Mouse (Mus musculus) erythroid progenitor cell, adult 5-6 weeks (primary cell): ENCODE measurements around the gene Prr12. TPM values are rescaled to one million over a fixed set of nuclear protein-coding genes. Genes with fewer than 3 reads are reported as not detected.

ENCODE experiments used
- ATAC-seq: replicated peaks from 2 replicates; pipeline ENCODE4 v1.8.0; 2016; ENCODE audit warnings: moderate number of reproducible peaks, mild to moderate bottlenecking, moderate TSS enrichment, inconsistent platforms; ENCODE audit not compliant: poor library complexity, low FRiP score, severe bottlenecking
- total RNA-seq, 2 experiments: library from RNA; stranded (forward) in 1 of 2; stranded (reverse) in 1 of 2; fragments of 150-400 nt in 1 of 2; fragments of 186-747, 209-891 nt in 1 of 2; gene quantifications; 2 replicates each; pipeline versions ENCODE4 v1.2.3 to v1.2.4; 2015 to 2017; ENCODE audit warnings: low replicate concordance in 2 of 2

Gene Prr12
- total RNA-seq, 2 experiments from 2014 or later: 0.23 to 6.7 TPM

DNA sequence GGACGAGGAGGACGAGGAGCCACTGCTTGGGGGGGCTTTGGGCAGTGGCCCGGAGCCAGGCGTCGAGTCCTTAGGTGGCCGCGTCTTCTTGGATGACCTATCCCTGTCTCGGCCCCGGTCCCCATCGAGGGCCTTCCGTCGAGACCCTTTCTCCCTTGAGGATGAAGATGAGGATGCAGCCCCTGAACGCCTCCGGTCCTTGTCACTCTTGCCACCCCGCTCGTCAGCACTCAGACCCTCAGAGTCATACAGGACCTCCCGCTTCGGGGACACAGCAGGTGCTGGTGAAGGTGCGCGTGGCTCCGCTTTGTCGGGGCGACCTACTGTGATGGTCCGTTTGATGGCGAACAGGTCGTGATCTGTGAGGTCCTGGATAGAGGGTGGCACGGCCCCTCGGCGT, 45.5 kb downstream of the Prr12 start:
- ATAC-seq: no peak

DNA sequence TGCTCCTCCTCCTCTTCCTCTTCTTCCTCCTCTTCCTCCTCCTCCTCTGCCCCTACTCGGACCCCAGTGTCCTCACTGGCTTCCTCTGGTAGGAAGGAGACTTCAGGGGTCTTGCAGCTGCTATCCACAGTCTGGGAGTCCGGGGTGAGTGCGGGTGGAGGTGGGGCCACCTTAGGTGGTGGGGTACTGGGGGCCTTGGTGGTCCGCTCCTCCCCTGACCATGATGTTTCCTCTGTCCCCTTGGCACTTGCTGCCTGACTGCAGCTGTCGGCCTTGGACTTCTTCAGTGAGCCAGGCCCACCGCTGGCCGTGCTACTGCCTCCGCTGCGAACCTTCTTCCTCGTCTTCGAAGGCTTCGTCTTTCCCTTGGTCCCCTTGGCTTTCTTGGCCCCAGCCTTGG, 46.2 kb downstream of the Prr12 start:
- no peak for ATAC-seq

DNA sequence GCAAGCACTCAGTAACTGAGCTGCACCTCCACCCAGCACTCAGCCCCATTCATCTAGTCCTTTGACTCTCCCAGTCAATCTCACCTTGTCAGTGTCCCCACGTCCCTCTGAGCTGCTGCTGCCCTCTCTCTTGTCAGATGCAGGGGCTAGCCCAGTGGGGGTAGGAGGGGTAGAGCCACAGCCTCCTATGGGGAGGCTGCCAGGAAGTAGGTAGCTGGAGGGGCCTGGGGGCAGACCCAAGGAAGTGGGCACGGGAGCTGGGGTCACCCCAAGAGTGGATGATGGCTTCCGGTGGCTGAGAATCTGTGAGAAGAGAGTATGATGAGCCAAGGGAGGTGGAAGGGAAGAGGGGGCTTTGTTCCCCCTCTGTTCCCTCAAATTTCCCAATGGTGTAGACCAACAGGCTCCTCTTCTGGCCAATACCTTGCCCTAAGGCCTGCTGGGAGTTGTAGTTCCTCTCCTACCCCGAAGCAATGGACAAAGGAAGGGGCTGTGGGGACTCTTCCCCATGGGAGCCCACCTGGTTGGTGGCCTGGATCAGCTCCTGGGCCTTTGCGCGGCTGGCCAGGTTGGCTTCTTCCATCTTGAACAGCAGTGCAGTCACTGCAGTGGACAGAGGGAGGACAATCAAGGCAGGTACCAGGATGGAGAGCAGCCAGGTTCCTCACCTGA, 47.2 kb downstream of the Prr12 start:
- no peak for ATAC-seq

DNA sequence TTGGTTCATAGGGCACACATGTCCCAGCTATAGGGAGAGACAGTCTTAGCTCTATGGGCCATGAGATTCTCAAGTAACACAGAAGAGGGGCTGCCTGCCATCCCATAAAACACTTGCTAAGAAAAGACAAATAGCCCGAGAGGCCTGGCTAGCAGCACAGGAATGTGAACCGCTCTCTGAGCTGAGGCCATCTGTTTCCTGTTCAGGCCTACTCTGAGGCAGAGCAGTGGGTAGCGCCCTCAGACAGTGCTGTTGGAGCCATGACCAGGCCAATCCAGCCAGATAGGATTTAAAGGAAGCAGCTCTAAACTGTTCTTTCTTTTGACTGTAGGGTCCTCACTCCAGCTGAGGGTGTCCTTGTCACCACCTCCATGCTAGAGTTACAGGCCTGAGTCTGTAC, 48.1 kb downstream of the Prr12 start:
- no peak for ATAC-seq

DNA sequence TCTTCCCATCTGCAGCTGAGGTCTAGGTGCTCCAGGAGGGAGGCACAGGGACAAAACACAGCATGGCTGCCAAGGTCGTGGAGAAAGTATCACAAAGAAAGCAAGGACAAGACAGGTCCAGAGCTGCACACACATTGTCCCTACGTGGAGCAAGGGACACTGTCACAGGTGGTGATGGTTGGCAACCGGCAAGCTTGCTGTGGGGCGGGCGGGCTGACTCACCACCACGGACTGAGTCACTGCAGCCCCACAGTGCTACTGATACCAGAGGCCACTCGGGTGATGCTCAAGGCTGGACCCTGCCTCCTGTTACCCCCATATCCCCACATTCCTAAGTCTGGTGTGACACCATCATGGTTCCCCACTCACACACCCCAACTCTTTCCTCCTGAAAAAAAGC, 50.2 kb downstream of the Prr12 start:
- no peak for ATAC-seq

DNA sequence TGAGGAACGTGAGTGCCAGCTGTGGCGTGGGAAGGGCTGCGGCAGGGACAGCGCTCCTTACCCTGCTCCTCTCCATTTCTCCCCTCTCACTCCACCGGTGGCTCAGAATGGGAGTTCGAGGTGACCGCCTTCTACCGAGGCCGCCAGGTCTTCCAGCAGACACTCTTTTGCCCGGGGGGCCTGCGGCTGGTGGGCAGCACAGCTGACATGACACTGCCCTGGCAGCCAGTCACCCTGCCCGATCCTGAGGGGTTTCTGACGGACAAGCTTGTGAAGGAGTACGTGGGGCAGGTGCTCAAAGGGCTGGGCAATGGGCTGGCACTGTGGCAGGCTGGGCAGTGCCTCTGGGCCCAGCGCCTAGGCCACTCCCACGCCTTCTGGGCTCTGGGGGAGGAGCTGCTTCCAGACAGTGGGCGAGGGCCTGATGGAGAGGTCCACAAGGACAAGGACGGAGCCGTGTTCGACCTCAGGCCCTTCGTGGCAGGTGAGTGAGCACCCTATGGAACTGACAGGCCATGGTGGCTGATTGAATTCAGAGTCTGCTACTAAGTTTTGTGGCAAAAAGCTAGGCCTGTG, 52.1 kb downstream of the Prr12 start:
- ATAC-seq: no peak

DNA sequence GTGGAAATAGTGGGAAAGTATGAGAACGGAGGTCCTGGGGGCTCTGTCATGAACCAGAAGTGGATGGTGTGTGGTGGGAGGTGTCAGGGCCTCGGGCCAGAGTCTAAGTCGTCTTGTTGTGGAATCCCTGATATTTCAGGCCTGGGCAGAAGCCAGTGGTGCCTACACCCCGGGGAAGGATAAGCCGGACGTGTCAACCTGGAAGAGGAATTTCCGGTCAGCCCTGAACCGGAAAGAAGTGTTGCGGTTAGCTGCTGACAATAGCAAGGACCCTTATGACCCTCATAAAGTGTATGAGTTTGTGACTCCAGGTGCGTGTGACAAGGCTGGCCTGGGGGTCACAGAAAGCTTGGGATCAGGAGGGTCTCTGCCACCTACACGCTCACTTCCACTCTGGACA, 52.9 kb downstream of the Prr12 start:
- ATAC-seq: no peak

DNA sequence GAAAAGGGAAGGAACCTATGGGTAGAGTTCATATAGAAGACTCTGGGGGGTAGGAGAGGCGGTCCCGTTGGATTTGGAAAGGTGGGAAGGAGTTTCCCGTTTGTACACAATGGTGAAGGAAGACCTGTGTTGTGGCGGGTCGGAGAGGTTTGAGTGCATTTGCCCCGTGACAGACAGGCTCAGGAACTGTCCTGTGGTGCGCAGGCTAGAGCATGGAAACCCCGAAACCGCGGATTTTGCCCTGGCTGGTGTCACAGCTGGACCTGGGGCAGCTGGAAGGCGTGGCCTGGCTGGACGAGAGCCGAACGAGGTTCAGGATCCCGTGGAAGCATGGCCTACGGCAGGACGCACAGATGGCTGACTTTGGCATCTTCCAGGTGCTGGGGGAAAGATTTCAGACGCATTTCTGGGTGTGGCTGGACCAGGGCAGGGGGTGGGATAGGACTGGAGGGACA, 54.2 kb downstream of the Prr12 start, which contains the start of gene Bcl2l12:
TSS of gene Bcl2l12 (minus strand) at position 212 of the 455 bp plus-strand sequence.
- ATAC-seq: peak; percentile 48

DNA sequence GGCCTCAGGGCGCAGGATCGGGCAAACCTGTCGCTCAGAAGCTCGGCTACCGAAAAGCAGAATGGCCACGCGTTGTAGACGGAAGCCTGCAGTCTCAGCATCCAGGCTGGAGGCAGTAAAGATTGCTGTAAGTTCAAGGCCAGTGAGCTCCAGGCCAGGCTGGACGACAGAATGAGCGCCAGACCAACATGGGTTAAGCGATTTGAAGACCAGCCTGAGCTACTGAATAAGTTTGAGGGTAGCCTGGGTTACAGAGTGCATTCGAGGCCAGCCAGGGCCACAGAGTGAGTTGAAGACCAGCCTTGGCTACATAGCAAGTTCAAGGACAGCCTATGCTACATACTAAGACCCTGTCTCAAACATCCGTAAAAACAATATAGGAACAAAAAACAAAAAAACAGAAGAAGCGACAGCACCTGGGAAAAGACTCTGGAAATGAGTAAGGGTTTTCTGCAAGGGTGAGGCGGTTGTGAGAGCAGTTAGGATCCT, 54.7 kb downstream of the Prr12 start:
- peak; percentile 13 for ATAC-seq

DNA sequence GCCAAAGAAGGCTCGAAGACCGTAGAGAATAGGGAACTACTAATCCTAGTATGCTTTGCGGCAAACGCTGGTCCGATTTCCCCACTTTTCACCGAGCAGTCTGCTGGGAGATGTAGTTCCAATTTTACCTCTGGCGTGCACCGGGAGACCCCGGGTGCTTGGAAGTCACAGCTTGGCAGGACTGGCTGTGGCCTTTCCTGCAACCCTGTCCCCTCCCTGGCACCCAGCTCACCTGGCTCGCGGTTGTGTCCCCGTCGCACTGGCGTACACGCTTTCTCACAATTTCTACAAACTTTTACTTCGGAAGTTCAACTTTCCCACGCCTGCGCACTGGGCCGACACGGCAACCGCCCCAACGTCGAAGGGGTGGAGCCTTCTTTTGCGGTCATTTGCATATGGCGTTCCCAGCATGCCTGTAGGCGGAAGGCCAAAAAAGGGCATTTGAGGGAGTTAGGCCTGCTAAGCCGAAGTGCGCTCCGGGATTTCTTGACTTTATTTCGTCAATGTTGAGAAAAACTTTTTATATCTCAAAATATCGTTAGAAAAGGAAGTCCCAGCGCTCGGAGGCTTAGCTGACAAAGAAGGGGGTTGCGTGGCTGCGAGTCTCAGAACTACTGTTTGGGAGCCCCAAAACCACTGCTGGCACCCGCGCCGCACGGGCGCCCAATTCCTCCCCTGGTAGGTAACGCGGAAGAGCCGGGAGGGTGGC, 55.3 kb downstream of the Prr12 start, which contains the start of gene Irf3:
TSS of gene Irf3 (plus strand) at position 418 of the 709 bp plus-strand sequence.
- peak; percentile 91 for ATAC-seq

DNA sequence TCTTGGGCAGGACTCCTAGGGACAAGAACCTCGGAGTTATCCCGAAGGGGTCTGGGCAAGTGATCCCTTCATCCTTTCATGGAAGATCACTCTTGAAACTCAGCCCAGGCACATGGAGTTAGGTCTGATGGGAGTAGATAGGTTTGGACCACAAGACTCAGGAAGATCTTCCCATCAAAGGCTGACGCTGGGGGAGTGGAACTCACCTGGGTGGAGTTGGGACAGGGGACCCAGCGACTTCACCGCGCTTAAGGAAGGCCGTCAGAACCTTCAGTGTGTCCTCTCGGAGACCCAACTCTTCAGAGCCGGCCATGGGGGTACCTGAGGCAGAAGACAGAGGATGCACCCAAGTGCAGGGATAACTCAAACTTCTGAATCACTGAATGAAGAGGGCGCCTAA, 56.0 kb downstream of the Prr12 start:
- ATAC-seq: 0 out of 2 replicates have a peak, but pooled peaks have one; percentile 6

DNA sequence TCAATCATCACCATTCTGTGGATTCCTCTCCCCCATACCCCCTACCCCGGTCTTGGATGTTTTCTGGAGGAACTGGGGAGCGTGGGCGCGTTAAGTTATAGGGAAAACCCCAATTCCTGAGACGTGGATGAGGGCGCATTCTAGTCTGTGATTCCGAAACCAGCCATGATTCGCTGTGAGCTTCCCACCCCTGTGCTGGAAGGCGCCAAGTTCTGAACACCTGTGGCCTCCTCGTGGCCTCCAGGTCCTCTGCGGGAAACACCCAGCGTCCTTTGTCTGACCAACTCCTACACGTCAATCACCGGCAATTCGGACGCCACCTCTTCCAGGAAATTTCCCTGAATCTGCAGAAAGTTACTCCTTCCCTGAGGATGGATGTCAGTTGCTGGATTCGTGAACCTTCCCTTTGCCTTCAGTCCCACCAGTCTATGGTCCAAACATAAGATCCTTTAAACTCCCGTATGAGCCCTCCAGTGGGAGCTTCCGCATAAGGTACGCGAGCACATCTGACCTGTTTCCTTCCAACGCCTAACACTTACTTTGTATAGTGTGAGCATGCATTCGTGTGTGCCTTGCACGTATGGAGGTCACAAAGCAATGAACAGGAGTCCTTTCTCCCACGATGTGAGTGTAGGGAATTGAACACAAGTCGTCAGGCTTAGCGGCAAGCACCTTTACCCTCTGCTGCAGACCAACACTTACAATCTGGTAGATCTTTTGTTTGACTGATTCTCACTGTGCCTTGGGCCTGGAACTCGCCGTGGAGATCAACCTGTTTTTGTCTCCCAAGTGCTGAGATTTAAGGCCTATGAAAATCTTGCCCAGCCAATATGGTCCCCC, 65.6 kb downstream of the Prr12 start:
- peak; percentile 43 for ATAC-seq

DNA sequence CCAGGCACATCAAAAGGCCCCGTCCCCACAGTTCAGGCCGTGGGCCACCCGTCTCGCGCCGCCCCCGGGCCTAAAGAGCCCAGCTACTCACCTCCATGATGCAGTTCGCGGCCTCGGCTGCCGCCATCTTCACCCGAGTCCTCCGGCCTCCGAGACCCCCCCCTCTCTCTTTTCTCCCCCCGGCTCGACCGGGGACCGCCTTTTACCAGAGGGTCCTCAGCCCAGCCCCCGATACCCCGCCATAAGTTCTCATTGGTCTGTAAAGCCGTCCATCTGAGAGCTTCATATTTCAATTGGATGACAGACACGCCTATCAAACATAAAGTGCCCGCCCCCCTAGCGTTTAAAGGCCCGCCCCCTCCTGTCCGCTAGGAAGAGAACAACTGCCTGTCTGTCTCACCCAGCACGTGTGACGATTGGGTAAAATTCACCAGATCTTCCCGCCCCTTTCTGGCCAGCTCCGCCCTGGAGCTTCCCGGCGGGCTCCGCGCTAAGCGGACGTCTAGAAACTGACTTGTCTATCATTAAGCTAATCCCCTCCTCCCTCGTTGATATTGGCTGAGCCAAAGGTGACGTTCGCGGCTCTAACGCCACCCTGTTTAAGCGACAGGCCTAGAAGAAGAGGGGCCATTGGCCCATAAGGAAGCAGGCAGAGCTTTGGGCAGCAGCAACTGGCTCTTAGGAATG, 66.3 kb downstream of the Prr12 start, which contains the start of gene Prmt1:
TSS of gene Prmt1 (minus strand) at position 377 of the 687 bp plus-strand sequence.
- ATAC-seq: peak; percentile 89

DNA sequence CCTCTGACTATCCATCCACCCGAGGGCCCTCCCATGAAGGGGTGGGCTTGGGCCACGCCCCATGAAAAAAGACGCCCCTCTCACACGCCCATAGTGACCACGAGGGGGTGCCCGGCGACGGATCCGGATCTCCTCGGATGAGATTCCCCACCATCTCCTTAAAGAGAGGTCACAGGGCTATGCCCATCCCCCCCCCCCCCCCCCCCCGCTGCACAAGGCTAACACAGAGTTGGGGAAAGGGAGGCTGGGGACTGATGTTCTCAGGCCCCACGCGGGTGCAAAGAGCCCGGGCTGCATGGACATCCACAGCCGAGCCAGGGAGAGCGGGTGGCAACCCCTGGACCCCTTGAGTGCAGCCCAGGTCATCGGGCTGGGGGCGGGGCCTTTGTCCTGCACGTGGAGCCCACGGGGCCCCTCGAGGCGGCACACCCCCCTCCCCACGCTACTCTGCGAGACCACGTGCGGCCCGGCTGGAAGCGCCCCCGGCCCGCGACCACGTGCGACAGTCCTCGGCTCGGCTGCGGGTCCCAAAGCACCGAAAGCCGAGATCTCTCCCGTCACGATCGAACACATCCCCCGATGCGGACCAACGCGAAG, 67.0 kb downstream of the Prr12 start:
- no peak for ATAC-seq

DNA sequence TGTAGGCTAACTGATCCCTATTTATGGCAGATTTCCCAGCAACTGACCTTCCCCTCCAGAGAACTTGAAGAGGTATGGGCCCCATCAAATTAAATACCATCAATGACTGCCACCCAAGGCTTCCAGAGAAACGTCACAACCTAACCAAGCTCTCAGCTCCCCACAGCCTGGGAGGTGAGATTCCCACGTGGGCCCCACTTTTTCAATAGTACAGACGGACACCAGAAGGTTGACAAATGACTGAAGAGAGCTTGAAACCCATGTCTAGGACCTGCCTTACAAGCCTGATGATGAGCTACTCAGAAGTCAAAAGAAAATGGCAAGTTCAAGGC, 67.9 kb downstream of the Prr12 start:
- ATAC-seq: no peak

DNA sequence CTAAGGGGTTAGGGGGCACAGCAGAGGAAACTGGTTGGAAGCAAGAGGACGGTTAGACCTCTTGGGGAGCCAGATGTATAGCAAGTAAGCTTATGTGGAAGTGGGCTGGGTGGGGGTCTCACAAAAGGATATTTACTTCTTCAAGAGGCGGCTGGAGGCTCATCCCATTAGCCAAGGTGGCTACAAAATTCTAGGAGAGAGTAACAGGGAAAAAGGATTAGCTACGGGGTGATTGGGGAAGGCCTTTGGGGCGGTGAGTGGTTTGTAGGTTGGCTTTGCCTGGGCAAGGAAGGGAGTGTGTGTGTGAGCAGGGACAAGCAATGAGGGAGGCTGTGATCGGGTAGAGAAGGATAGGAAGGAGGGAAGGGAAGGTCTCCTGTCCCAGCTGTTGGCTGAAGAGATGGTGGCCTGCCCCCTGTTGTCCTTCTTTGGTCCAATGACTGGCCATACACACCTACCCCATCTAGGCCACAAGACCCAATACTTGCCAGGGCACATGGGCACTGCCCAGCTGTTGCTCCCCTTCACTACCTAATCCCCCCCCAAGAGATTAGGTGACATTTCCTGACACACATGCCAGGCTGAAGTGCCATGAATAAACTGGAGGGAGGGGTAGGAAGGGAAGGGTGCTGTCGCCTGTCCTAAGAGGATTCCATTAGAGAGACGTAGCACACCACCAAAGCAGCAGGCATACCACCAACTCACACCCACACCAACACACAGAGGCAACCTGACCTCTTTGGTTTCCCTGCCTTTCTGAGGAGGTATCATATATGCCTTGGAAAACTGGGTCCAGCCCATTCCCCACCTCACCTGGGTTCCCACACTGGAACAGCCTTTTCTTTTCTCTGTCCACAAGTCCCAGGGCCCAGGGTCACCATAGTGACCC, 68.5 kb downstream of the Prr12 start:
- no peak for ATAC-seq

DNA sequence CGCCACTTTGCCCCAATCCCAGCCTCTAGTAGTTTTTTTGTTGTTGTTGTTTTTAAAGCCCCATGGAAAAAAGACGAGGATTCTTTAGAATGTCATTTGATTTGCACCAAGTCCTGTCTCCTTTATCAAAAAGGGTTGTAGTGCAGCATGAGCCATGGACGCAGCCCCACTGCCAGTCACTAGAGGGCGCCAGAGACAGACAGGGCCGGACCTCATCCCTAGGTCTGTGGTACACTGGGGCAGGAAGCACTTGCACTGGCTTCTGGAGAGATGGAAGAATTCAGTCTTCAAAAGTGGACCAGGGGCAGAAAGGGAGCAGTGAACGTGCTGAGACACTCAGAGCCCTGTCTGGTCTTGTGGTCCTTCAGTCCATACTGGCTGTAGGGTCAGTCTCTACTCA, 69.6 kb downstream of the Prr12 start:
- peak; percentile 51 for ATAC-seq

DNA sequence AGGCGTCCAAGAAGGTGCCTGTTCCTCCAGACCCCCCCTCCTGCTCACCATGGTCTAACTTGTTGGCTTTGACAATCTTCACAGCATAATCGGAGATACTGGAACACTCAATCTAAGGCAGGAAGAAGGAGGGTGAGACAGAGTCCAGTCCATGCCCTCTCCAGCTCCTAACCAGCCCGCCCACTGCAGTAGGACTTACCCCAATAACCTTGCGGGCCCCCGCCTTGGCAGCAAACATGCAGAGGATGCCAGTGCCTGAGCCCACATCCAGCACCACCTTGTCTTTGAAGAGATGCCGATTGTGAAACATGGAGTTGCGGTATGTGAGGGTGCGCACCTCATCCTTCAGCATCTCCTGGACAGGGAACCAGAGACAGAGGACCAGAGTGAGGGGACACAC, 71.1 kb downstream of the Prr12 start:
- no peak for ATAC-seq
